Mouse (Mus musculus) Muller cell, postnatal 12 days (primary cell): ENCODE measurements around the gene Tmem63a.
A peak's percentile ranks its signal among the peaks of the same experiment; 100 is the strongest.
"Not testable (repeated sequence)": the region's sequence is repeated elsewhere in the genome, so short reads cannot be mapped to it uniquely, and the experiment has no call there.

Source experiments
- DNase-seq: peaks from one replicate; pipeline ENCODE4 v3.0.0-alpha.2; 2015; ENCODE audit errors: inconsistent ontology term

Tmem63a gene

GRCm38 (mm10) chr1:180942166-180943031 is at the start of gene Tmem63a:
Gene Tmem63a (plus strand): TSS chr1:180942344.
- DNase-seq, result peak; percentile 89

DNA sequence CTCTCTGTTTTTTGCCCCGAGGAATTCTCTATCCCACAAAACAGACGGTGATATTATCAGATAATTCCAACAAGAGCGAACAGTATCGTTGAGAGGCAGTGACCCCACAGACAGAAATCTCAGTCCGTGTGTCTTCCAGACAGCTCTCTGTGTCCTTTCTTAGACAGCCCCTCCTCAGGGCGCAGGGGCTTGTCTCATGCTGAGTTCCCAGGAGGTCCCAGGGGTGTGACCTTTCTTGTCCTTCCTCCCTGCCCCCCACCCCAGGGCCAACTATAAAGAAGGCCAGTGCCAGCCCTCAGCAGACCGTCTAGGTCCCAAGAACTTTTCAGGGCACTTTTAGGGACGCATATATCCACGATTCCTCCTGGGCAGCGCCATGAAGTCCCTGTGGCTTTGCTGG is 49.3 kb upstream of the Tmem63a start, which contains the start of gene Lefty2:
Gene Lefty2, plus strand, starts transcription at position 301 of the 400 bp plus-strand sequence.
- no peak for DNase-seq

DNA sequence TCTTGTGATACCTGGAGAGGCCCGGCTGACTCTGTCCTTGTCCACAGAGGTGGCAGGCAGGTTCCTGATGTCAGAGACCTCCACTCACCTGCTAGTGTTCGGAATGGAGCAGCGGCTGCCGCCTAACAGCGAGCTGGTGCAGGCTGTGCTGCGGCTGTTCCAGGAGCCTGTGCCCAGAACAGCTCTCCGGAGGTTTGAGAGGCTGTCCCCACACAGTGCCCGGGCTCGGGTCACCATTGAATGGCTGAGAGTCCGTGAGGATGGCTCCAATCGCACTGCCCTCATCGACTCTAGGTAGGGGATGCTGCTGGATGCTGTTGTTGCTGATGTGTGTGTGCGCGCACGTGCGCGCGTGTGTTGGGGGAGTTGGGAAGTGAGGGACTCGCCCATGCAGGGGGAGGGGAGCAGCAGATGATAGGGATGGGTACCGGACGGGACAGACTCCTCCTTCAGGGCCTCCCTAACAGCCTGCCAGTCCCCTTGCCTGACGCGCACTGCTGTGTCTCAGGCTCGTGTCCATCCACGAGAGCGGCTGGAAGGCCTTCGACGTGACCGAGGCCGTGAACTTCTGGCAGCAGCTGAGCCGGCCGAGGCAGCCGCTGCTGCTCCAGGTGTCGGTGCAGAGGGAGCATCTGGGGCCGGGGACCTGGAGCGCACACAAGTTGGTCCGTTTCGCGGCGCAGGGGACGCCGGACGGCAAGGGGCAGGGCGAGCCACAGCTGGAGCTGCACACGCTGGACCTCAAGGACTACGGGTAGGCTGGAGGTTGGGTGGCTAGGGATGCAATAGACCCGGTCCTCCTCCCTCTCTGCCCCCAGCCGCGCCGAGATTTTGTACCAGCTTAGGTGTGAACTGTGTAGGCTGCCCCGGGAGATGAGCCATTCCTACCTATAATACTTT is 47.8 kb upstream of the Tmem63a start:
- not testable (repeated sequence) for DNase-seq

- DNase-seq, result peak; percentile 51
Observed at GRCm38 (mm10) chr1:180901107-180901506, 41.0 kb upstream of the Tmem63a start.

DNA sequence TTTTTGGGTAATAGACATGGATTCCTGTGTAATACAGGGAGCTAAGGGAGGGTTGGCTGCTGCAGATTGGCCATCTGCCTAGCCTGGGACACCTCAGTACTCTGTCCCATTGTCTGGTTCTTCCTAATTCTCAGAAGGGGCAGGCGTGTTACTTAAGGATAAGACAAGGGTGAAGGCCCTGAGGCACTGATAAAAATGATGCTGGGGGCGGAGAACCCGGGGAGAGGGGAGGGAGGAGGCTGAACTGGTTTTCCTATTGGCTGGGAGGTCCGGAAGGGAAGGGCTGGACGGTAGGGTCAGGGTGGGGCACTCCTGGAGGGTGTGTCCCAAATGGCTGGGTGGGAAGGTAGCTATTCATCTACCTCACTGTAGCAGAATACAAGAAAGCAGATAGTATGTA is 39.2 kb upstream of the Tmem63a start:
- peak; percentile 11 for DNase-seq

DNA sequence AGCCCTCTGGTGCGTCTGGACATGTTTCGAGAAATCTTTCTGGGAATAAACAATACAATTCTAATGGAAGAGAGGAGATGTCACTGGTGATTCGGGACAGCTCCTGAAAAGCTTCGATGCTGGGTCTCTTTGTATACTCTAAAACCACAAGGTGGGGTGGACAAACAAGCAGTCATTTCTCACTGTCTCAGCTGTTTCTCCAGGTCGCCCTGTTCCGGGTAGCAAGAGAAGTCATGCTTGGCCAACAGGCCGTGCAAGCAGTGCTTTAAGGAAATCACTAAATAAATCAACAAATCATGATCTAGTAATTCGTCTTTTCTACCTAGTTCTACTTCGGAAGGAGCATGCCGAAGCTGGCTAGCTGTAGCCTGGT is 38.5 kb upstream of the Tmem63a start:
- no peak for DNase-seq

- DNase-seq, result peak; percentile 97
Observed at GRCm38 (mm10) chr1:180904039-180904814, 37.9 kb upstream of the Tmem63a start, which contains the start of gene Pycr2. Gene Pycr2 (plus strand): TSS chr1:180904293.

DNA sequence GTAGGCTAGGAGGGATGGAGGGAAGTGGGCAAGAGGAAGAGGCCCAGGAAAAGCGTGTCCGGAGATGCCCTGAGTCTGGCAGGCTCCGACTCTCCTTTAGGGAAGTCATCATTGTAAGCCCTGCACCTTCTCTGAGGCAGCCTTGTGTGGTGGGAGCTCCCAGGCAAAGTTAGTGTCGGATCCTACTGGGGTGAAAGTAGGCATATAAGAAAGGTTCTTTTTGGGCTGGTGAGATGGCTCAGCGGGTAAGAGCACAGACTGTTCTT is 37.4 kb upstream of the Tmem63a start:
- DNase-seq, result no peak

- DNase-seq, result no peak
Observed at GRCm38 (mm10) chr1:180905307-180905706, 36.8 kb upstream of the Tmem63a start.

- no peak for DNase-seq
Observed at GRCm38 (mm10) chr1:180905876-180906275, 36.3 kb upstream of the Tmem63a start.

- DNase-seq, result no peak
Observed at GRCm38 (mm10) chr1:180906461-180907147, 35.5 kb upstream of the Tmem63a start.

DNA sequence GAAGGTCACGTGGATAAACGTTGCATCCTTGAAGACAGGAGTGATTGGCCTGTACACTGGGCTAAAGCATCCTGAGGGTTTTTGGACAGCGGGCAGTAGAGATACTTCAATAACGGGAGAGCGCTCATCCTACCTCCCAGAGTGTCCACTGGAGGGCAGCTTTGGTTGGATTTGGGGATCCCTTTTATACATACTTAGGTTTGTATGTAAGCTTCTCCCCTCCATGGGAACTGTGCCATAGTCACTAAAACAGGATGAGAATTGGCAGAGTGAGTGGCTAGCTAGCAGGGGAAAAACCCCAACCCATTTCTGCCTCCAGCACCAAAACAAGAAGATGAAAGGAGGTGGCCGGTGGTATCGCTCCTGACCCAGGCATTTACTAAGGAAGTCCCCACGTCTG is 31.0 kb upstream of the Tmem63a start:
- DNase-seq, result peak; percentile 42

- DNase-seq, result no peak
Observed at GRCm38 (mm10) chr1:180911653-180912287, 30.4 kb upstream of the Tmem63a start.

- DNase-seq, result no peak
Observed at GRCm38 (mm10) chr1:180912792-180913191, 29.4 kb upstream of the Tmem63a start.

GRCm38 (mm10) chr1:180913797-180914196 is 28.3 kb upstream of the Tmem63a start:
- DNase-seq, result peak; percentile 88

DNA sequence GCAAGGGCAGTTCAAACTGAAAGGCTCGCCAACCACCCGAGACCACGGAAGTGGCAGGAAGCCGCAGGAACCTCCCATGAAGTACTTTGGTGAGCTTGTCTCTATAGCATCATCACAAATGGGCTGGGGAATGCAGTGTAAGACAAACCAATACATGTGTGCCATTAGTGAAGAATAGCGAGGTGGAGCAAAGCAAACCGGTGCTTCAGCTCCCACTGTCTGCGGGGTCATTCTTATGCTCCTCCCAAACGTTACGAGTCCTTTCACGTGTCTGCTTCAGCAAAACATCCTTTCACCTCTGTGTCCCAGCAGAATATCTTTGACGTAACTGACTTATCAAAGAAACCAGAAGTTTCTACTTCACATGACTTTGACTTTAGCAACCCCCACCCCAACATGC is 25.7 kb upstream of the Tmem63a start:
- DNase-seq, result no peak

DNA sequence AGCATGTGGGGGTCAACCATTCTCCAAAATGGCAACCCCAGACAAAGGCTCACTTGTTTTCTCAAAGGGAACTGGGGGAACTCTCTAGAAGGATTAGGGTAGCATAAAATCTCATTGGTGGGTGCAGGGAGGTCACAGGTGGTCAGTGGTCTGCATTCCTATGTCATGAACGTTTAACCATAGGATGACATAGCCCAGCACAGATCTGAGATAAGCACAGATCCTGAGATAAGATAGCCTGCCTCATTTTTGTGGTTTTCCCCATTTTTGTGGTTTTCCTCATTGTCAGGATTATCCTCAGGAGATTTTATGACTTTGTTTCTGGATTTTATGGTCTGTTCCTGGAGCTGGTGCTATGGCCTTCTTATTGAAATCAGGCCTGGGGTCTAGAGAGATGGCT is 25.1 kb upstream of the Tmem63a start:
- peak; percentile 33 for DNase-seq

GRCm38 (mm10) chr1:180919686-180920085 is 22.5 kb upstream of the Tmem63a start:
- no peak for DNase-seq

DNA sequence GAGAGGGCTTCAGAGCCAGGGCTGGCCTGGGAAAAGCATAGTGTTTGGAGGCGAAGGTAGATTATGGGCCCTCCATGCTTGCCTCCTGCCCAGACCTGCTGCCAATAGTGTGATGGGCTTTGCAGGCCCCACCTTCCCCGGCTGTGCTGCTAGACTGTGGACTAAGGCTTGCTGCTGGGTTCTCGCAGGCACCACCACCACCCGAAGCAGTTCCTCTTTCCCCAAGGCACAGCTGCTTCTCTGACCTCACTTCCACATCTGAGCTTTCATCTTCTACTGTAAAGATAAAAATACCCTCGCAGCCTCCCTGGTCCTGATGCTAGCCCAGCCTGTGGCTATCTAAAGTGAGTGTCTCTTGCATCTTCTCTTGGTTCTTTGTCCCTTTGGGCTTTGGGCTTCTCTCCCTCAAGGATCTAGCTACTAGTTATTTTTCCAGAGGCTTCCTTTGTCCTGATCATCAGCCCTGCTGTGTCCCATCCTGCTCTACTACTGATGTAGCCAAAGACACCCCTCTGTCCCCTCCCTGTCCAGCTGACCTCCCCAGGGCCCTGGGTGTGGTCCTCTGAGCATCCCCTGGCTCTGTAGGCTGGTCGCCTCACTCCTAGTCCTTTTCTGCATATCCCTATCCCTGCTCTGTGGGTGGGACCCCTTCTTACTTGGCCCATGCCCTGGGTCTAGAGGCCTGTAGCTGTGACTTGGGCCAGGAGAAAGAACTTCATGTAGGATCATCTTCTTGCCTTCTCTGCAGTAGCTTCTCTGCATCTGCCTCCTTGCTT is 19.7 kb upstream of the Tmem63a start:
- DNase-seq, result no peak

DNA sequence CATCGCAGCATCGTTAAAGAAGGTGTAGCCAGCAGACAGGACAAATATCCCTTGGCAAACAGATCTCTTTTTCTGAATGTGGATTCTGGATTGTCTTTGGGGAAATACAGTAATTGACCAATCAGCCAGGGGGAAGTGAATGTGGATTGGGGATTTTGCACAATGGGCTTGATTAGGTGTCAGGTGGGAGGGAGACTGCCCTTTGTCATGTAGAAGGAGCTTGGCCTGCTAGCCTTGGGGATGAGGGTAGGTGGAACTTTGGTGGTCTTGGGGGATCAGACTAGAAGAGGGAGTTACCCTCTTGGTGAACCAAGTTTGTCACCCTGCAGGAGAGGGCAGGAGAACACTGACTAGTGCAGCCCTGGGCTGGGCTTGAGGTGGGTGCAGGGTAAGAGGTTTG is 17.4 kb upstream of the Tmem63a start:
- DNase-seq, result no peak
